Mouse (Mus musculus) megakaryocyte, embryonic 14.5 days (primary cell): ENCODE data around the gene Slc12a7.

ENCODE experiments used
- FLI1 ChIP-seq: IDR thresholded peaks from 2 replicates; pipeline ENCODE4 v1.6.1; 2012; ENCODE audit warnings: low read length, inconsistent platforms, mixed read lengths
- GATA1 ChIP-seq: IDR thresholded peaks from 3 replicates; pipeline ENCODE4 v1.6.1; 2012; ENCODE audit warnings: mixed read lengths, low read length, inconsistent platforms, borderline replicate concordance

DNA sequence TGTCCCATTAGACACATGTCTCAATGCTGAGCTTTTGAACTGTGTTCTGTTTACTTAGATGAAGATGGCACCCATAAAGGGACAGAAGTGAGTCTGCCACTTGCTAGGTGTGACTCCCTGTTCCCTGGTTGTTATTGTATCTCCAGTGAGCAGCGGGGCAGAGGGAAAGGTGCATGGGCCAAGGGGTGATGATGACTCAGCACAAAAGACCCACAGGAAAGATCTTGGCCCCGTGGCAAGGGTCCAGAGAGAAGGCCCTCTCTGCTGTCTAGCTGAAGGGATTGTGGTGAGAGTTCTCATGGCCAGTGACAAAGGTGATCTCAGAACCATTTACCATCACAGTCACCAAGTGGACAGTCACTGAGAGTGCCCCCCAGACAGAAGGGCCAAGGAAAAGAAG, 3.0 kb downstream of the Slc12a7 start:
- no peak for TF ChIP-seq GATA1
- TF ChIP-seq FLI1: no peak
